Mouse (Mus musculus) mouse embryonic stem cell (cell line): Measurements from ENCODE around the gene Pkp1.

Source experiments
- in situ Hi-C, 2 experiments: fragments of 300-500 bp; cut with MboI; formaldehyde crosslinking; loops; 1 replicate in 1 of 2; 3 replicates in 1 of 2; pipeline ENCODE4 v1.14.3; 2019 to 2020; ENCODE audit warnings: low sequenced_read_pairs in 2 of 2, low pct_unique_long_range_greater_than_20kb in 1 of 2, mixed read lengths in 1 of 2; ENCODE audit not compliant: unreplicated experiment in 1 of 2

The Pkp1 gene

GRCm38 (mm10) chr1:135864830-135865229 is 54.2 kb downstream of the Pkp1 start:
- in situ Hi-C loops = loop anchor here in 1 of 2 experiments (5.0 kb wide), 1 partner anchor 77 kb away; no protein-coding TSS in a partner anchor

GRCm38 (mm10) chr1:135863786-135864335 is 55.1 kb downstream of the Pkp1 start:
- in situ Hi-C loops = no loop called here

DNA sequence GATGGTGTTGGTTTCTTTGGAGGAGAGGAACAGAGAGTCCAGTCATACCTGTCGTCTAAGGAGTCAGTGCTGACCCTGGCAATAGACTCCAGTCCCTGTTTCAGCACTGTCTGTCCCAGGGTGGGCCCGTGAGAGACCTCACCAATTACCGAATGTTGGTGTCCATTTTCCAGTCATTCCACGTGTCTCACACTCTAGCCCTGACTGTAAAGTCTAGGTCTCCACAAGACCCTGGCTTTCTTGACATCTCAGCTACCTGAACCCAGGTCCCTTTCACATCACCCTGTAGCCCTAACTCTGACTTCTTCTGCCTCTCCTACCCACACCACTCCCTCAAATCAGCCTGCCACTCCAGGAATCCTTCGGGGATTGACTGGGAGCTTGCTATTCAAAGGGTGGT is 56.4 kb downstream of the Pkp1 start:
- in situ Hi-C loops = no loop called here

DNA sequence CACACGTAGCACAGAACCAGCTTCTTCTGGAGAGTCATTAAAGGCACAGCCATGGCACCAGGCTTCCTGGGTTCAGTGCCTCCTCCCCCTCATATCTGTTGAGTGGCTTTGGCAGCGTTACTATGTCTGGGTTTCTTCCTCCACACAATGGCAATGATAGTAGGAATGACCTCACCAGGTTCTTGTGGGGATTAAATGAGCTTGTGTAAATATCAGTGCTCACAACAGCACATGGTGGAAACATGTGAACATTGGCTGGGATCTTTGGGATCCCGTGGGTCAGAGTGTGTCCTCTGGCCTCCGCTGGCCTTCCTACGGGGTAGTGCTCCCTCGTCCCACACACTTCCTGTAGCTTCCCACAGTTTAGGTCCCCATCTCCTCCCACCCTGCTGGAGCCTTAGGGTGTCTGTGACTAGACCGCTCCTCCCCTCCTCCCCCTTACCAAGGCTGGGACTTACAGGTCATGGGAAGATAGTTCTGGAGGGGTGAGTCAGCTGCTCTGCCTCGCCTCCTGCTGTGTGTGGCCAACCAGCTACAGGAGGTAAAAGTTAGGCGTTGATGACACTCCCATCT is 56.9 kb downstream of the Pkp1 start:
- in situ Hi-C loops = no loop called here

DNA sequence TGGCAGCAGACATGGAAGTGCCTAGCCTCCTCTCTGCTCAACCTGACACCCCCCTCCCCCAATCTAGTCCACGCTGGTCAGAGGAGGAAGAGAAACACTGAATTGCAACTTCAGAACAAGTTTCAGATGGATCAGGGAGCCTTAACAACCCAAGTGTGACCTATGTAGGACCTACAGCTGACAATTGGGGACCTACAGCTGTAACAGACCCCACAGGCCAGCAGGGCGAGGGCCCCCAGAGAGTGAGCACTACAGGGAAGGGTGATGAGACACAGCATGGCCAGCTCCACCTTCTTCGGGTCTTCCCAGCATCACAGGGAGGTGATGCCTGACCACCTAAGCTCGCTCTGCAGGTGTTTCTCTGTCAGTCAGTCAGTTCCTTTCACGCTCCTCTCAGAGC is 57.9 kb downstream of the Pkp1 start:
- in situ Hi-C loops = no loop called here

DNA sequence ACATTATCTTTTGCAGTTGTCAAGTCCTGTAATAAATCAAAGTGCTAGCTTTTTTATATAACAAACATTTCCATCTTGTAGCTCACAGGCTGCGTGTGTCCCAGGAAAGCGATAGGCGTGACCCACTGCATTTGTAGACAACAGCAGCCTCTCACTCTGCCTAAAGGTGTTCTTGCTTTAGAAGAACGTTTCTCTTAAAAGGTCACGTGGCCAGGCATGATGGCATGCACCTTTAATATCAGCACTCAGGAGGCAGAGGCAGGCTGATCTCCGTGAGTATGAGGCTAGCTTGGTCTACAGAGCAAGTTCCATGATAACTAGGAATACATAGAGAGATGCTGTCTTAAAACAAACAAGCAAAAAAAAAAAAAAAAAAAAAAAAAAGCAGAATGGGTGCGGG is 60.5 kb downstream of the Pkp1 start:
- in situ Hi-C loops = no loop called here

GRCm38 (mm10) chr1:135857137-135857775 is 61.8 kb downstream of the Pkp1 start:
- in situ Hi-C loops = no loop called here

DNA sequence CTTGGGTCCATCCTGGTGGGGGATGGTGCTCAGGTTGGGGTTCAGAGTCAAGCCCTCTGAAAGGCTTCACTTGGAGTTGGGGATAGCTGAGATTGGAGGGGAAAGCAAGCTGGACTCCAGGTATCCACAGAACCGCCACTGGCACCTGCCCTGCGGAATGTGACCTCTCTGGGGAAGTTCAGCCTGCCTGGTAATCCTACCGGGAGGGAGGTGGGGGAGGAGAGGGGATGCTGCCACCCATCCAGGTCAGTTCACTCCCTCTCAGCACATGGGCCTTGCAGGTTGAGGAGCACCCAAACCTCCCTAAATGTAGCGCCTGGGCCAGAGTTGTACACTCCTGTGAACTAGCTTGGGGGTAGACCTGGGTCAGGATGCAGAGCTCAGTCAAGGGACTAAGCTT is 62.9 kb downstream of the Pkp1 start:
- in situ Hi-C loops = no loop called here

DNA sequence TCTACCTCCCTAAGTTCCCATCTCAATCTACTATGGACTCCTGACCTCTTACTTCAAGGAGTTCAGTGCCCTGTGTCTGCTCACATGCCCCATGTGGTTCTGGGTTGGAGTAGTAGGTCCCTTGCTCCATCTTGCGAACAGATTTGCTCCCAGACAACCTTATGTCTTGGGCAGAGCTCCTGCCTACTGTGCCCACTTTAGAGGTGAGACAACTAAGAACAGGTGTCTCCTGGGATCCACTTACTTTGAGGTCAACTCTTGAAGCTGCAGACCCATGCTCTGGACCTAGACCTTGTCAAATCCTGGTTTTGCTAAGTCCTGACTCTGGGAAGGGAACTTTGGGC is 63.7 kb downstream of the Pkp1 start:
- in situ Hi-C loops = no loop called here

- in situ Hi-C loops = no loop called here
These were observed 64.2 kb downstream of the Pkp1 start for GRCm38 (mm10) chr1:135854591-135855343.

- in situ Hi-C loops = no loop called here
These were observed 65.8 kb downstream of the Pkp1 start for GRCm38 (mm10) chr1:135853200-135853599.

GRCm38 (mm10) chr1:135852044-135852756 is 66.8 kb downstream of the Pkp1 start:
- in situ Hi-C loops = no loop called here

DNA sequence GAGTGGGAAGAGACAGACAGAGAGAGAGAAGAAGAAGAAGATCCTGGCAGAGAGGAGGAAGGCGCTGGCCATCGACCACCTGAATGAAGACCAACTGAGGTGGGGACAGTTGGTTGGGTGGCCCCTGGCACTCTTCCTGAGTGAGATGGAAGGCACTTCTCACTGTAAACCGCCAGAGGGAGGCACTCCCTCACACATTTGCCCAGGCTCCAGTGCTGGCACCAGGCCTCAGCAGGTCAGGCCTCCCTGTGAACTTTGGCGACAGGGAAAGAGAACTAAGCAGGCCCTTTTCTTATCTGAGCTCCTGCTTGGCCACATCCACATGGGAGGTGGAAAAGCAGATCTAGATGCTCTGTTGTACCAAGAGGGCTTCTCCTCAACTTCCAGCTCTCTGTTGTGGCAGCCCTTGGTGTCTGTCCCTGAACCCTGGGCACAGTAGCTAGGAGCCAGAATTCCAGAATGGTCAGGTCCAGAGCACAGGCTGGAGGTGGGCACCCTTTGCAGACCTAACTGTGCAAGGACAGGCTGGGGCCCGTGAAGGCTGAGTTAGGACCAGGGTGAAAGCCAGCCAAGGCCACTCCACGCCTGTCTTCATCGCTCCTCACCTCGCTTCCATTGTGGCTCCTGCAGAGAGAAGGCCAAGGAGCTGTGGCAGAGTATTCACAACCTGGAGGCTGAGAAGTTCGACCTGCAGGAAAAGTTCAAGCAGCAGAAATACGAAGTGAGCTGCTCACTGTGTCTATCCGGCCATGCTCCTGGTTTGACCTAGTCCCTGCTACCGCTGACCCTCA is 68.1 kb downstream of the Pkp1 start:
- in situ Hi-C loops = no loop called here

DNA sequence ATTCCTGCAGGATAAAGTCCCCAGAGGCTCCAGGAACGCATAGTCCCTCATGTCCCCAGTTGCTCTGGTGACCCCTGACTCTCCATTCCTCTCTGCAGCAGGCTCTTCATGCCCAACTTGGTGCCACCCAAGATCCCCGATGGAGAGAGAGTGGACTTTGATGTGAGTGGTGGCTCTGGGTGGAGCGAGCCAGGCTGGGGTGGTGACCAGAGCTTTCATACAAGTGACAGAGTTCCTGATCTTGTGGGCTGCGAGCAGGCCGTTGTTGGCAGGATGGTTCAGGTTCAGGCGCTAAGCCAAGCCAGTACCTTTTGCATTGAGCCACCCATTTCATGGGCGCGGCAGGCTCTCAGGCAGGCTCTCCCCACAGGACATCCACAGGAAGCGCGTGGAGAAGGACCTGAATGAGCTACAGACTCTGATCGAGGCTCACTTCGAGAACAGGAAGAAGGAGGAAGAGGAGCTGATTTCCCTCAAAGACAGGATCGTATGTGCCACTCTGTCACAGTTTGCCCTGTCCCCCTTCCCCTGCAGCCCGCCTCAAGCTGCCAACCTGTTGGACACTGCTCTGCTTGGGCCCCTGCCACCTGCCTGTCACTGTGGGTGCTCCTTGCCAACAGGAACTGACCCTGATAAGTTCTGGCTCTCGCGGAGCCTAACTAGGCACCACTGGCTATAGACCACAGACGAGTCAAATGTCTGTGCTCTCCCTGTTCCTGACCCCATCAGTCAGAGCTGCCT is 71.2 kb downstream of the Pkp1 start:
- in situ Hi-C loops = no loop called here

DNA sequence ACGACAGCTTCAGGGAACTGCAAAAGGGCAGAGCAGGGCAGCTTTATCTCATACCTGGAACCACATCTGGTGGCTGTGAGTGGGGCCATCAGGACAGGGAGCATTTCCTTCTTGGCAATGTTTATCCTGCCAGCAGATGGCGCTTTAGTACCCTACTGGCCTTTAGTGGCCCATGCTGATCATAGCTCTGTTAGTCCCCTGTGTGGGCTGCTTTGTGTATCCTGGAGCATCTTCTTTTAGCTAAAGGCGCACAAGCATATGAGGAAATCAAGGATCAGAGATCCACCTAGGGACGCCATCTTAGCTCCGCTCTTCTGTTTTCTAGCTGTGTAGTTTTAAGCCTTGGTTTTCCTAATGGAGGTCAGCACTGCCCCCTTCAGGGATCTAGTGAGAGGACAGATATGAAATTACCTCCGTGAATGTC is 71.9 kb downstream of the Pkp1 start:
- in situ Hi-C loops = no loop called here

DNA sequence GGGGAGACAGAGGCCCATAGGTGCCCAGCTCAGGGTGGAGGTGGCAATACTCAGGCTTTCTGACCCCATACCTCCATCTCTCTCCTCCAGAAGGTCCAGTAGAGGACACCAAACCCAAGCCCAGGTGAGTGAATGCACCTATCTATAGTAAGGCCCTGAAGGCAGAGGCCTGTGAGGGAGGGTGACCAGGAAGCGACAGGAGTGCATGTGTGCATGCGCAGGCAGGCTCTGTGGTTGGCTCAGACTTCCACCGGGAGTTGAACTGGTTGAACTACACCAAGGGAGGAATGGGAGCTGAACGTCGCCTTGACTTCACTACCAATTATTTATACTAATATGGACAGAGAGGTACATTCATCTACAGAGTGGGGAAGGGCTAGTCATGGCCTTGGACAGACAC is 72.4 kb downstream of the Pkp1 start:
- in situ Hi-C loops = no loop called here

DNA sequence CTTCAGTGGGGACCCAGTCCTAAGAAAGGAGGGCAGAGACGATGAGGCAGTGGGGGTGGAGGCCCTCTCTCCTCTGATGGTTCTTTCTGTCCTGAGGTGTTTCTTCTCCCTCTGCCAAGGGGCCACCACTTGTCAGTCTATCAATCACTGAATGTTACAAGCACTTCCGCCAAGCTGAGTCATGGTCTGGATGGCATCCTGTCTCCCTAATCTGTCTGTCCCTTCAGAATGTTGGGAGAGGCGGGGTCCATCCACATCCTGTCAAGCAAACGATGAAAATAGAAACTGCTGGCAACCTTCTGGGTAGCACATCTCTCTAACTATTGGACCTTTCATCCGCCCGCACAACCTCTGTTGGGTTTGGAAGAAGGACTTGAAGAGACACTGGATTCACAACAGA is 74.5 kb downstream of the Pkp1 start:
- in situ Hi-C loops = no loop called here
